Mouse (Mus musculus): ENCODE data around the gene H2al1n.
"Not testable (repeated sequence)": the region's sequence is repeated elsewhere in the genome, so short reads cannot be mapped to it uniquely, and the experiment has no call there.

Gene H2al1n

DNA sequence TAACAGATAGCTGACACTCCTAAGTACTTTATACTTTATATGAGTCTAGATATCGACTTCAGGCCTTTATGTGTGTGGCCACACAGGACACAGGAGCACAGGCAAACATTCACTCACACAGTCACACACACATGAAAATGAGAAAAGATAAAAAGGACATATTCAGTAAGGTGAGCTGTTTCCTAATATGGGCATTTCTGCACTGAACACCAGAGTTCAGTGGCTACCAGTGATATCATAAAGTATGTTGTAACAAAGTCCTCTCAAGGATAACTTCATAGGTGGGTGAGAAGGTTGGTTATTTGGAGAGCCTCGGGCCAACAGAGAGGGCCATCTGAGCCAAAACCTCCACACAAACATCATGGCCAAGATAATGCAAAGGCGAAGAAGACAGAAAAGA lies at the start of gene H2al1n:
Gene H2al1n, plus strand, starts transcription at position 301 of the 400 bp plus-strand sequence.
- not testable (repeated sequence) for DNase-seq (ENCODE audit: low spot score in 2 of 2)

DNA sequence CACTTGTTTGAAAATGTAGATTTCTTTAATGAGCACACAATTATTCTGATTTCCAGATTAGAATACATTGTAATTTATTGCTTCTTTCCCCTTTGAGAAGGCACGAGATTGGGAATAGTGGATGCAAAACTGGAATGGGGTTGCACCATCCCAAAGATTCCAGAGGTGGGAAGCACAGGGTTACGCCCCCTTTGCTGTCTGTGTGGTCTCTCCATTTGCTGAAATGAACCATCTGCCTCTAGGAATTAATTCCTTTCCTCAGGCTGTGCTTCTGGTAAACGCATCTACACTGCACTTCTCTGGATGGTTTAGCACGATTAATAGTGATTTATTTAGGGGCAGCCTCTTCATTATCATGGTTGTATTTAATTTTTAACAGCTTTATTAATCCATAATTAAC lies 11.7 kb upstream of the H2al1n start:
- DNase-seq (ENCODE audit: low spot score in 2 of 2), result no peak

GRCm38 (mm10) chrX:14206112-14206875 lies 4.7 kb upstream of the H2al1n start:
- DNase-seq (ENCODE audit: low spot score in 2 of 2), result no peak

DNA sequence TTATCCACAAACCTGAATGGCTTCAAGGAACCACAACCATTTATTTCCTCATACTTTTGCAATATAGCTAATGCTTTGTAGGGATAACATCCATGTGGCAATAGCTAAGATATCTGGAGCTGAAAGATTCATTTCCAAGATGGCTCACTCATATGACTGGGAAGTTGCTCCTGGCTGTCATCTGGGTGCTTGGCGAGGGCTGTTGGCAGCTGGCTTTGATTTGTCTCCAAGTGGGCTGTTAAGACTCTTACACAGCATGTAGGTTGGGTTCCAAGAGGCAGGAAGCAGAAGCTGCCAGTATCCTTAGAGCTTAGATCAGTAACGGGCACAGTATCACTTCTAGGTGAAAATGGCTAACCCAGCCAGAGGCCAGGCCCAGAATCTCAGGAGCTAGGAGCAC lies 18.3 kb downstream of the H2al1n start:
- DNase-seq (ENCODE audit: low spot score in 2 of 2), result no peak

- DNase-seq (ENCODE audit: low spot score in 2 of 2), result no peak
Measured at GRCm38 (mm10) chrX:14259597-14260239, 48.8 kb downstream of the H2al1n start.

Measured in thymus, postnatal 10 days (tissue).